Comparison of ENCODE assay signal across 26 mouse cellular contexts in genomic region chr3:24225418-24225817, GRCm38 (mm10).
"Had no signal": no experiment of that assay in that cellular context is flagged by ENCODE, and none has a peak within 500 bp of the region (broad histone marks: within the 10 kb centered on the region; RNA-seq: fewer than 3 reads in every experiment).

No protein-coding gene starts in this region.

- H3K9ac ChIP-seq: embryonic facial prominence, embryonic 12.5 days; embryonic facial prominence, embryonic 13.5 days; embryonic facial prominence, embryonic 15.5 days; forebrain, embryonic 12.5 days; forebrain, embryonic 13.5 days; forebrain, embryonic 15.5 days; forebrain, postnatal 0 days had no signal

- H3K27ac ChIP-seq: embryonic facial prominence, embryonic 10.5 days; embryonic facial prominence, embryonic 12.5 days; embryonic facial prominence, embryonic 13.5 days; embryonic facial prominence, embryonic 15.5 days; forebrain, embryonic 10.5 days; forebrain, embryonic 12.5 days; forebrain, embryonic 13.5 days; forebrain, embryonic 15.5 days; gastrocnemius, adult 2 months; heart, adult 2 months; heart, embryonic 10.5 days had no signal

- DNase-seq: cerebellum, adult 9-10 months; cerebellum, adult 9-11 months; cerebellum, postnatal 10 days; cerebellum, postnatal 14 days; cerebellum, postnatal 25 days; cerebellum, postnatal 36 days; embryo, embryonic 11 days; forebrain, postnatal 0 days; gastrocnemius, adult 2 months; gastrocnemius, postnatal 10 days; gastrocnemius, postnatal 14 days; gastrocnemius, postnatal 25 days; gastrocnemius, postnatal 36 days; heart, adult 11 months; heart, adult 18-20 months; heart, adult 2 months had no signal

- H3K27me3 ChIP-seq: embryonic facial prominence, embryonic 12.5 days; embryonic facial prominence, embryonic 13.5 days; embryonic facial prominence, embryonic 15.5 days; forebrain, embryonic 12.5 days; forebrain, embryonic 13.5 days; forebrain, embryonic 15.5 days had no signal

- H3K4me3 ChIP-seq: embryonic facial prominence, embryonic 10.5 days; embryonic facial prominence, embryonic 12.5 days; embryonic facial prominence, embryonic 13.5 days; embryonic facial prominence, embryonic 15.5 days; erythroblast, embryonic 14.5 days; forebrain, embryonic 10.5 days; forebrain, embryonic 12.5 days; forebrain, embryonic 13.5 days; forebrain, embryonic 15.5 days; gastrocnemius, adult 2 months; heart, adult 2 months; heart, embryonic 10.5 days had no signal

- H3K36me3 ChIP-seq: embryonic facial prominence, embryonic 10.5 days; embryonic facial prominence, embryonic 12.5 days; embryonic facial prominence, embryonic 13.5 days; embryonic facial prominence, embryonic 15.5 days; forebrain, embryonic 10.5 days; forebrain, embryonic 12.5 days; forebrain, embryonic 15.5 days; heart, embryonic 10.5 days had no signal

- H3K4me1 ChIP-seq: embryonic facial prominence, embryonic 10.5 days; embryonic facial prominence, embryonic 12.5 days; embryonic facial prominence, embryonic 13.5 days; embryonic facial prominence, embryonic 15.5 days; forebrain, embryonic 10.5 days; forebrain, embryonic 12.5 days; forebrain, embryonic 13.5 days; forebrain, embryonic 15.5 days; heart, embryonic 10.5 days had no signal

- H3K9me3 ChIP-seq: embryonic facial prominence, embryonic 10.5 days; embryonic facial prominence, embryonic 12.5 days; embryonic facial prominence, embryonic 13.5 days; embryonic facial prominence, embryonic 15.5 days; forebrain, embryonic 10.5 days; forebrain, embryonic 12.5 days; forebrain, embryonic 13.5 days; forebrain, embryonic 15.5 days; heart, embryonic 10.5 days had no signal
